Mouse (Mus musculus) MEL (cell line): Measurements from ENCODE around the gene Tcf7l2. TPM values are rescaled to one million over a fixed set of nuclear protein-coding genes. Genes with fewer than 3 reads are reported as not detected.

Experiments
- DNase-seq: peaks from one replicate; pipeline ENCODE4 v3.0.0; 2011; ENCODE audit warnings: low read depth, low spot score
- H3K27ac ChIP-seq: 2 replicates; pipeline ENCODE4 v1.5.1; 2012; ENCODE audit warnings: low read depth, mild to moderate bottlenecking, control low read depth, low read length, moderate library complexity; ENCODE audit not compliant: control insufficient read depth
- H3K27me3 ChIP-seq, 2 experiments: fragments of 150-350 bp in 1 of 2; sonication (generic) in 1 of 2; 2 replicates each; pipeline ENCODE4 v1.6.1; 2012; ENCODE audit warnings: low read length in 2 of 2, mild to moderate bottlenecking in 2 of 2, improper control_type of control experiment in 1 of 2, moderate library complexity in 1 of 2; ENCODE audit not compliant: insufficient read depth in 2 of 2, control insufficient read depth in 1 of 2
- H3K36me3 ChIP-seq, 2 experiments: 2 replicates each; pipeline ENCODE4 v1.6.1; 2012 to 2014; ENCODE audit warnings: low read length in 2 of 2, improper control_type of control experiment in 1 of 2, inconsistent platforms in 1 of 2, mild to moderate bottlenecking in 1 of 2; ENCODE audit not compliant: insufficient read depth in 2 of 2, control insufficient read depth in 1 of 2
- H3K4me1 ChIP-seq, 2 experiments: fragments of 150-350 bp in 1 of 2; sonication (generic) in 1 of 2; 2 replicates each; pipeline ENCODE4 v1.6.1; 2012; ENCODE audit warnings: low read length in 2 of 2, improper control_type of control experiment in 1 of 2, mild to moderate bottlenecking in 1 of 2; ENCODE audit not compliant: insufficient read depth in 2 of 2, control insufficient read depth in 1 of 2
- H3K4me3 ChIP-seq, 2 experiments: fragments of 150-350 bp in 1 of 2; sonication (generic) in 1 of 2; 2 replicates each; pipeline ENCODE4 v1.5.1; 2012; ENCODE audit warnings: low read depth in 2 of 2, low read length in 2 of 2, mild to moderate bottlenecking in 2 of 2, moderate library complexity in 2 of 2, control low read depth in 1 of 2, improper control_type of control experiment in 1 of 2; ENCODE audit not compliant: control insufficient read depth in 1 of 2, insufficient read depth in 1 of 2
- H3K79me2 ChIP-seq: 2 replicates; pipeline ENCODE4 v1.6.1; 2012; ENCODE audit warnings: mild to moderate bottlenecking, low read length, moderate library complexity; ENCODE audit not compliant: control insufficient read depth, poor library complexity, insufficient read depth
- H3K9ac ChIP-seq: 2 replicates; pipeline ENCODE4 v1.6.1; 2012; ENCODE audit warnings: low read depth, mild to moderate bottlenecking, control low read depth, low read length, moderate library complexity; ENCODE audit not compliant: control insufficient read depth, poor library complexity, severe bottlenecking
- H3K9me3 ChIP-seq: fragments of 150-350 bp; sonication (generic); replicated peaks from 2 replicates; pipeline ENCODE4 v1.6.1; 2012; ENCODE audit warnings: mild to moderate bottlenecking, low read length, improper control_type of control experiment, moderate library complexity; ENCODE audit not compliant: insufficient read depth
- BHLHE40 ChIP-seq: IDR thresholded peaks from 2 replicates; pipeline ENCODE4 v1.6.1; 2012; ENCODE audit warnings: low read depth, mild to moderate bottlenecking, inconsistent platforms, low read length, improper control_type of control experiment, borderline replicate concordance
- CHD1 ChIP-seq: IDR thresholded peaks from 2 replicates; pipeline ENCODE4 v1.6.1; 2012; ENCODE audit warnings: low read depth, mild to moderate bottlenecking, inconsistent platforms, low read length, improper control_type of control experiment
- CHD2 ChIP-seq: IDR thresholded peaks from 2 replicates; pipeline ENCODE4 v1.6.1; 2011; ENCODE audit warnings: low read length, improper control_type of control experiment
- CTCF ChIP-seq, 3 experiments: IDR thresholded peaks in 2 of 3; conservative IDR thresholded peaks in 1 of 3; 2 replicates each; pipeline ENCODE4 v1.5.1; 2011 to 2012; ENCODE audit warnings: low read length in 3 of 3, low read depth in 2 of 3, mild to moderate bottlenecking in 2 of 3, improper control_type of control experiment in 1 of 3, inconsistent platforms in 1 of 3, mixed read lengths in 1 of 3, moderate library complexity in 1 of 3; ENCODE audit not compliant: control insufficient read depth in 1 of 3, insufficient read depth in 1 of 3, poor library complexity in 1 of 3, severe bottlenecking in 1 of 3
- E2F4 ChIP-seq: IDR thresholded peaks from 2 replicates; pipeline ENCODE4 v1.6.1; 2011; ENCODE audit warnings: low read depth, low read length, improper control_type of control experiment, borderline replicate concordance
- ELF1 ChIP-seq: IDR thresholded peaks from 2 replicates; pipeline ENCODE4 v1.6.1; 2014; ENCODE audit warnings: low read depth, mild to moderate bottlenecking, inconsistent platforms, low read length, improper control_type of control experiment, moderate library complexity
- EP300 ChIP-seq, 2 experiments: IDR thresholded peaks; 2 replicates each; pipeline ENCODE4 v1.6.1; 2011; ENCODE audit warnings: improper control_type of control experiment in 2 of 2, low read length in 2 of 2, low read depth in 1 of 2, mild to moderate bottlenecking in 1 of 2
- ETS1 ChIP-seq: IDR thresholded peaks from 2 replicates; pipeline ENCODE4 v1.6.1; 2012; ENCODE audit warnings: low read depth, mild to moderate bottlenecking, inconsistent platforms, low read length, improper control_type of control experiment, moderate library complexity
- GABPA ChIP-seq: IDR thresholded peaks from 2 replicates; pipeline ENCODE4 v1.6.1; 2012; ENCODE audit warnings: low read depth, mild to moderate bottlenecking, inconsistent platforms, low read length, improper control_type of control experiment, moderate library complexity
- GATA1 ChIP-seq: IDR thresholded peaks from 2 replicates; pipeline ENCODE4 v1.6.1; 2011; ENCODE audit warnings: low read depth, low read length, improper control_type of control experiment
- JUND ChIP-seq: IDR thresholded peaks from 2 replicates; pipeline ENCODE4 v1.6.1; 2011; ENCODE audit warnings: low read depth, mild to moderate bottlenecking, improper control_type of control experiment, low read length
- KAT2A ChIP-seq: conservative IDR thresholded peaks from 2 replicates; pipeline ENCODE4 v1.6.1; 2012; ENCODE audit warnings: low read depth, low read length, improper control_type of control experiment, inconsistent platforms
- MAZ ChIP-seq: IDR thresholded peaks from 2 replicates; pipeline ENCODE4 v1.6.1; 2012; ENCODE audit warnings: low read depth, mild to moderate bottlenecking, inconsistent platforms, low read length, improper control_type of control experiment
- MEF2A ChIP-seq: IDR thresholded peaks from 2 replicates; pipeline ENCODE4 v1.6.1; 2014; ENCODE audit warnings: low read depth, mild to moderate bottlenecking, inconsistent platforms, low read length, improper control_type of control experiment; ENCODE audit not compliant: poor library complexity, insufficient replicate concordance, severe bottlenecking; ENCODE audit errors: extremely low read depth
- MXI1 ChIP-seq: IDR thresholded peaks from 2 replicates; pipeline ENCODE4 v1.6.1; 2011; ENCODE audit warnings: mild to moderate bottlenecking, low read depth, low read length, improper control_type of control experiment
- MYC ChIP-seq: IDR thresholded peaks from 2 replicates; pipeline ENCODE4 v1.6.1; 2011; ENCODE audit warnings: low read depth, mild to moderate bottlenecking, low read length, improper control_type of control experiment, moderate library complexity
- NELFE ChIP-seq: IDR thresholded peaks from 2 replicates; pipeline ENCODE4 v1.6.1; 2011; ENCODE audit warnings: low read depth, low read length, improper control_type of control experiment
- NRF1 ChIP-seq: IDR thresholded peaks from 2 replicates; pipeline ENCODE4 v1.6.1; 2014; ENCODE audit warnings: low read depth, mild to moderate bottlenecking, inconsistent platforms, low read length, improper control_type of control experiment, moderate library complexity; ENCODE audit not compliant: poor library complexity, insufficient read depth, severe bottlenecking
- POLR2A ChIP-seq, 2 experiments: IDR thresholded peaks; 2 replicates each; pipeline ENCODE4 v1.6.1; 2011 to 2012; ENCODE audit warnings: low read length in 2 of 2, mild to moderate bottlenecking in 2 of 2, control low read depth in 1 of 2, improper control_type of control experiment in 1 of 2, low read depth in 1 of 2, moderate library complexity in 1 of 2; ENCODE audit not compliant: control insufficient read depth in 1 of 2, insufficient read depth in 1 of 2, poor library complexity in 1 of 2
- POLR2AphosphoS2 ChIP-seq: IDR thresholded peaks from 2 replicates; pipeline ENCODE4 v1.6.1; 2011; ENCODE audit warnings: low read length, improper control_type of control experiment
- POLR2AphosphoS5 ChIP-seq: IDR thresholded peaks from 2 replicates; pipeline ENCODE4 v1.6.1; 2012; ENCODE audit warnings: low read depth, borderline replicate concordance, mild to moderate bottlenecking, inconsistent platforms, low read length, moderate library complexity, mixed read lengths
- RAD21 ChIP-seq: IDR thresholded peaks from 2 replicates; pipeline ENCODE4 v1.6.1; 2011; ENCODE audit warnings: mild to moderate bottlenecking, low read depth, low read length, improper control_type of control experiment
- RCOR1 ChIP-seq: IDR thresholded peaks from 2 replicates; pipeline ENCODE4 v1.6.1; 2012; ENCODE audit warnings: low read depth, mild to moderate bottlenecking, inconsistent platforms, low read length, improper control_type of control experiment
- SMC3 ChIP-seq: IDR thresholded peaks from 2 replicates; pipeline ENCODE4 v1.6.1; 2011; ENCODE audit warnings: low read depth, low read length, improper control_type of control experiment
- TAL1 ChIP-seq: IDR thresholded peaks from 2 replicates; pipeline ENCODE4 v1.6.1; 2012; ENCODE audit warnings: mild to moderate bottlenecking, inconsistent platforms, low read length, moderate library complexity, mixed read lengths
- TBP ChIP-seq: IDR thresholded peaks from 2 replicates; pipeline ENCODE4 v1.8.0; 2011; ENCODE audit warnings: low read depth, low read length, improper control_type of control experiment
- TCF12 ChIP-seq: IDR thresholded peaks from 2 replicates; pipeline ENCODE4 v1.6.1; 2014; ENCODE audit warnings: low read depth, mild to moderate bottlenecking, inconsistent platforms, low read length, improper control_type of control experiment, moderate library complexity
- UBTF ChIP-seq: IDR thresholded peaks from 2 replicates; pipeline ENCODE4 v1.6.1; 2012; ENCODE audit warnings: low read depth, mild to moderate bottlenecking, inconsistent platforms, low read length, improper control_type of control experiment, moderate library complexity, borderline replicate concordance; ENCODE audit not compliant: insufficient read depth
- ZC3H11A ChIP-seq: IDR thresholded peaks from 2 replicates; pipeline ENCODE4 v1.6.1; 2012; ENCODE audit warnings: low read depth, mild to moderate bottlenecking, inconsistent platforms, low read length, improper control_type of control experiment
- ZKSCAN1 ChIP-seq: IDR thresholded peaks from 2 replicates; pipeline ENCODE4 v1.6.1; 2012; ENCODE audit warnings: low read depth, mild to moderate bottlenecking, inconsistent platforms, low read length, improper control_type of control experiment, moderate library complexity
- ZNF384 ChIP-seq: IDR thresholded peaks from 2 replicates; pipeline ENCODE4 v1.6.1; 2012; ENCODE audit warnings: low read depth, mild to moderate bottlenecking, inconsistent platforms, low read length, improper control_type of control experiment
- polyA plus RNA-seq, 2 experiments: library from polyadenylated mRNA; stranded (reverse) in 1 of 2; unstranded in 1 of 2; fragments of >175 nt in 1 of 2; fragments of >200 nt in 1 of 2; gene quantifications; 2 replicates each; pipeline versions ENCODE4 v1.2.1 to v1.2.4; 2012; ENCODE audit warnings: low replicate concordance in 2 of 2, low read depth in 1 of 2; ENCODE audit not compliant: insufficient read length in 2 of 2, insufficient read depth in 1 of 2, missing spikeins in 1 of 2
- total RNA-seq: library from RNA; depleted of rRNA; stranded (reverse); fragments of 300-350 nt; gene quantifications from 2 replicates; pipeline ENCODE4 v1.2.3, GENCODE M21; 2012

Tcf7l2 gene
- total and polyA plus RNA-seq, 3 experiments = 0.65 to 12.8 TPM; not detected in 1

GRCm38 (mm10) chr19:55781087-55781486 lies 39.5 kb downstream of the Tcf7l2 start:
- no peak for TF ChIP-seq POLR2AphosphoS5
- TF ChIP-seq BHLHE40 = no peak
- TF ChIP-seq MYC = no peak
- no peak for TF ChIP-seq KAT2A
- TF ChIP-seq MEF2A = no peak
- TF ChIP-seq SMC3 = 0 out of 2 replicates have a peak, but pooled peaks have one; percentile 8
- no peak; the same call in 1 of the 2 replicates for TF ChIP-seq TAL1
- TF ChIP-seq CHD2 = no peak
- TF ChIP-seq NELFE = no peak
- no peak for TF ChIP-seq NRF1
- no peak for TF ChIP-seq ELF1
- no peak for TF ChIP-seq RAD21
- TF ChIP-seq TCF12 = peak; percentile 35; the same call in 1 of the 2 replicates
- TF ChIP-seq CHD1 = no peak
- no peak for TF ChIP-seq ZNF384
- TF ChIP-seq ZC3H11A = no peak
- TF ChIP-seq EP300 (IDR thresholded peaks at IDR 0.05; ENCODE audit: low read depth in 1 of 2, low read length in 2 of 2) = peak in 1 of 2 experiments; percentile 60; a peak in 2 of 4 replicates
- TF ChIP-seq POLR2A (IDR thresholded peaks at IDR 0.05; ENCODE audit: control insufficient read depth in 1 of 2, insufficient read depth in 1 of 2, low read depth in 1 of 2, low read length in 2 of 2, poor library complexity in 1 of 2) = no peak
- no peak for TF ChIP-seq ETS1
- no peak for TF ChIP-seq MXI1
- TF ChIP-seq UBTF = no peak
- no peak for TF ChIP-seq CTCF (IDR thresholded peaks at IDR 0.05 in 2 of 3, conservative IDR thresholded peaks at IDR 0.05 in 1 of 3; ENCODE audit: control insufficient read depth in 1 of 3, insufficient read depth in 1 of 3, low read depth in 2 of 3, low read length in 3 of 3, poor library complexity in 1 of 3, severe bottlenecking in 1 of 3)
- no peak for TF ChIP-seq TBP
- 0 out of 2 replicates have a peak, but pooled peaks have one; percentile 45 for TF ChIP-seq GATA1
- no peak for TF ChIP-seq JUND
- TF ChIP-seq POLR2AphosphoS2 = no peak
- TF ChIP-seq ZKSCAN1 = no peak
- no peak for TF ChIP-seq RCOR1
- no peak for TF ChIP-seq MAZ
- TF ChIP-seq E2F4 = no peak
- no peak for TF ChIP-seq GABPA
- TF ChIP-seq, all 39 proteins: peak for 4
- Histone ChIP-seq H3K9ac (no peak overlapping the region), H3K27me3 (peaks cover 11 to 28% of the 10 kb centered on the region in 2 experiments), H3K4me1 (no peaks in the 10 kb centered on the region), H3K79me2 (no peaks in the 10 kb centered on the region), H3K4me3 (no peak overlapping the region), H3K9me3 (no peaks in the 10 kb centered on the region), H3K36me3 (no peaks in the 10 kb centered on the region), H3K27ac (no peak overlapping the region)
- peak; percentile 35 for DNase-seq
